Mouse (Mus musculus) liver, adult 2 months (tissue): Measurements from ENCODE around the gene Slc35d1. TPM values are rescaled to one million over a fixed set of nuclear protein-coding genes. Genes with fewer than 3 reads are reported as not detected.
A peak's percentile ranks its signal among the peaks of the same experiment; 100 is the strongest.

Experiments used
- DNase-seq: peaks from one replicate; pipeline ENCODE4 v3.0.0-alpha.2; 2011; ENCODE audit warnings: low read depth, low spot score; ENCODE audit errors: extremely low read depth
- H3K27ac ChIP-seq: fragments of 200-500 bp; replicated peaks from 2 replicates; pipeline ENCODE4 v1.5.1; 2012; ENCODE audit warnings: low read depth, mild to moderate bottlenecking, control low read depth, inconsistent platforms, low read length; ENCODE audit not compliant: insufficient read depth
- H3K27me3 ChIP-seq: fragments of 200-500 bp; 2 replicates; pipeline ENCODE4 v1.6.1; 2012; ENCODE audit warnings: mild to moderate bottlenecking, moderate library complexity, low read length, inconsistent platforms; ENCODE audit not compliant: control insufficient read depth, insufficient read depth
- H3K36me3 ChIP-seq: fragments of 200-500 bp; 2 replicates; pipeline ENCODE4 v1.6.1; 2012; ENCODE audit warnings: low read length, inconsistent platforms; ENCODE audit not compliant: control insufficient read depth, insufficient read depth
- H3K4me1 ChIP-seq: fragments of 200-500 bp; 2 replicates; pipeline ENCODE4 v1.6.1; 2011; ENCODE audit warnings: low read length; ENCODE audit not compliant: control insufficient read depth, insufficient read depth
- H3K4me3 ChIP-seq: fragments of 200-500 bp; 2 replicates; pipeline ENCODE4 v1.5.1; 2011; ENCODE audit warnings: low read depth, mild to moderate bottlenecking, control low read depth, low read length, moderate library complexity; ENCODE audit not compliant: insufficient read depth
- H3K79me2 ChIP-seq: fragments of 200-500 bp; 2 replicates; pipeline ENCODE4 v1.6.1; 2012; ENCODE audit warnings: inconsistent platforms, mild to moderate bottlenecking, low read length, moderate library complexity; ENCODE audit not compliant: control insufficient read depth, insufficient read depth
- H3K9ac ChIP-seq: fragments of 200-500 bp; 2 replicates; pipeline ENCODE4 v1.6.1; 2012; ENCODE audit warnings: low read depth, mild to moderate bottlenecking, control low read depth, inconsistent platforms, low read length
- CTCF ChIP-seq: fragments of 200-500 bp; IDR thresholded peaks from 2 replicates; pipeline ENCODE4 v1.5.1; 2011; ENCODE audit warnings: low read depth, low read length, control low read depth
- POLR2A ChIP-seq: fragments of 200-500 bp; IDR thresholded peaks from 2 replicates; pipeline ENCODE4 v1.6.1; 2011; ENCODE audit warnings: low read length, control low read depth; ENCODE audit not compliant: insufficient read depth; ENCODE audit errors: extremely low read depth
- WGBS: fragments of 180-500 bp; shearing (Covaris S2); methylation state at CpG from one replicate; pipeline ENCODE4 v1.1.7; 2018; 5-methylcytosine and 5-hydroxymethylcytosine counted together
- polyA plus RNA-seq: library from polyadenylated mRNA; depleted of rRNA; stranded (reverse); fragments of >200 nt; gene quantifications from 2 replicates; pipeline ENCODE4 v1.2.3, GENCODE M21; 2012; rRNA removed
- total RNA-seq: library from RNA; depleted of rRNA; stranded (reverse); fragments of >200 nt; gene quantifications from 2 replicates; pipeline ENCODE4 v1.2.3, GENCODE M21; 2014; rRNA removed

The Slc35d1 gene
- total and polyA plus RNA-seq, 2 experiments, result 27.8 to 29.1 TPM

GRCm38 (mm10) chr4:103126533-103126932 is 88.4 kb downstream of the Slc35d1 start:
- Histone ChIP-seq H3K4me3 (no peak overlapping the region), H3K27ac (no peak overlapping the region), H3K9ac (no peak overlapping the region), H3K4me1 (peaks cover 8% of the 10 kb centered on the region), H3K36me3 (peaks cover 8% of the 10 kb centered on the region), H3K27me3 (no peaks in the 10 kb centered on the region), H3K79me2 (peaks cover 9% of the 10 kb centered on the region; the same call in 1 of the 2 replicates)
- no peak for DNase-seq
- WGBS, result 66% methylated on average over 4 of the region's 4 CpGs
- TF ChIP-seq CTCF, result no peak
- TF ChIP-seq POLR2A, result no peak

GRCm38 (mm10) chr4:103123606-103124005 is 91.4 kb downstream of the Slc35d1 start:
- peaks cover 14% of the 10 kb centered on the region for H3K4me1 ChIP-seq

GRCm38 (mm10) chr4:103123086-103123485 is 91.9 kb downstream of the Slc35d1 start:
- Histone ChIP-seq H3K4me1 (peaks cover 15% of the 10 kb centered on the region), H3K27ac (no peak overlapping the region), H3K27me3 (no peaks in the 10 kb centered on the region), H3K79me2 (peaks cover 15% of the 10 kb centered on the region), H3K4me3 (no peak overlapping the region), H3K9ac (peak overlapping the region; percentile 5; the same call in 1 of the 2 replicates), H3K36me3 (no peaks in the 10 kb centered on the region)
- no peak for DNase-seq
- WGBS, result 26% methylated on average over 2 of the region's 2 CpGs
- TF ChIP-seq CTCF (no peak), POLR2A (no peak)

More at GRCm38 (mm10) chr4:103123606-103124005, 91.4 kb downstream of the Slc35d1 start:
- H3K27me3 ChIP-seq, result no peaks in the 10 kb centered on the region
- no peaks in the 10 kb centered on the region for H3K36me3 ChIP-seq
- TF ChIP-seq POLR2A (no peak), CTCF (no peak)
- peaks cover 15% of the 10 kb centered on the region for H3K79me2 ChIP-seq
- H3K4me3 ChIP-seq, result no peak overlapping the region
- H3K27ac ChIP-seq, result no peak overlapping the region
- DNase-seq, result peak; percentile 36
- H3K9ac ChIP-seq, result no peak overlapping the region

GRCm38 (mm10) chr4:103120874-103121389 is 94.0 kb downstream of the Slc35d1 start:
- WGBS, result 66% methylated on average over 9 of the region's 9 CpGs
- no peak for DNase-seq
- Histone ChIP-seq H3K27me3 (no peaks in the 10 kb centered on the region), H3K4me3 (no peak overlapping the region), H3K9ac (peak overlapping the region; percentile 23; the same call in 1 of the 2 replicates), H3K4me1 (peaks cover 13% of the 10 kb centered on the region), H3K27ac (peak overlapping the region; percentile 32; the same call in 1 of the 2 replicates), H3K36me3 (no peaks in the 10 kb centered on the region), H3K79me2 (peaks cover 11% of the 10 kb centered on the region)
- TF ChIP-seq CTCF, result no peak
- TF ChIP-seq POLR2A, result no peak

Other genes with a start within 250 kb of the Slc35d1 start
- not detected in 2 replicates for gene Tctex1d1, start 236.6 kb downstream of the Slc35d1 start, total RNA-seq
- not detected in 2 replicates for gene Tctex1d1, start 236.6 kb downstream of the Slc35d1 start, polyA plus RNA-seq
- gene Insl5, start 188.3 kb downstream of the Slc35d1 start, total RNA-seq, result not detected in 2 replicates
- gene Insl5, start 188.3 kb downstream of the Slc35d1 start, polyA plus RNA-seq, result not detected in 2 replicates
- gene Mier1, start 100.8 kb downstream of the Slc35d1 start, total RNA-seq, result 25.4 TPM in 2 replicates
- gene Mier1, start 100.8 kb downstream of the Slc35d1 start, polyA plus RNA-seq, result 4.3 and 7.3 TPM in 2 replicates
- gene Wdr78, start 100.6 kb downstream of the Slc35d1 start, total RNA-seq, result 0.46 and 0.74 TPM in 2 replicates
- gene Wdr78, start 100.6 kb downstream of the Slc35d1 start, polyA plus RNA-seq, result 0.10 and 0.22 TPM in 2 replicates
- not detected in 2 replicates for gene 4921539E11Rik, start 75.7 kb upstream of the Slc35d1 start, total RNA-seq
- not detected in 2 replicates for gene 4921539E11Rik, start 75.7 kb upstream of the Slc35d1 start, polyA plus RNA-seq
- gene Oma1, start 98.6 kb upstream of the Slc35d1 start, total RNA-seq, result 16.0 and 16.6 TPM in 2 replicates
- gene Oma1, start 98.6 kb upstream of the Slc35d1 start, polyA plus RNA-seq, result 12.3 and 14.2 TPM in 2 replicates